Mouse (Mus musculus): ENCODE measurements around the gene Zfand6. TPM values are rescaled to one million over a fixed set of nuclear protein-coding genes. Genes with fewer than 3 reads are reported as not detected.
A peak's percentile ranks its signal among the peaks of the same experiment; 100 is the strongest.

The Zfand6 gene
- polyA plus RNA-seq, 1 experiment from 2014 or later: 198 TPM

DNA sequence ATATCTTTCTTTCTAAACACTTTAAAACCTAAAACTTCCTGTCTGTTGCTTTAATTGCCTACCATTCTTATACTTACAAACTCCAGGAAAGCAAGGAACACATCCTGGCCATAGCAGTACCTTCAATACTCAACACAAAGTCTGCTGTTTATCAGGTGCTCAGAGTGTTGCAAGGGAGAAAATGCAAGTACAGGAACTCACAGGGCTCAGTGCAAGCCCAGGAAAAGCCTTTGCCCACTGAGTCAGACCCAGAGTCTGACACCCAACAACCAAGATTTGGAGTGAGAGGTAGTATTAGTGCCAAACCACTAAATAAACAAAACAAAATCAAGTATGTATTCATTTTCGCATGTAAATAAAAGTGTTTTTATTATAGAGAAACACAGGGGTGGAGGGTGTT, 5.1 kb downstream of the Zfand6 start:
- Histone ChIP-seq H3K27me3 (no peaks in the 10 kb centered on the region), H3K9ac (no peak overlapping the region), H3K4me2 (replicated peaks) (no peak overlapping the region), H3K27ac (no peak overlapping the region), H3K4me3 (no peak overlapping the region), H3K36me3 (no peaks in the 10 kb centered on the region), H3K9me3 (no peaks in the 10 kb centered on the region), H3K4me1 (0 out of 2 replicates have a peak, but pooled peaks cover 4% of the 10 kb centered on the region)
- ATAC-seq (ENCODE audit: insufficient number of reproducible peaks, insufficient read depth, low FRiP score, low TSS enrichment): no peak
- 95% methylated on average over 1 of the region's 1 CpGs for WGBS

- Histone ChIP-seq H3K27me3 (no peaks in the 10 kb centered on the region), H3K4me3 (no peak overlapping the region), H3K4me2 (replicated peaks) (no peak overlapping the region), H3K27ac (no peak overlapping the region), H3K9ac (no peak overlapping the region), H3K36me3 (no peaks in the 10 kb centered on the region), H3K4me1 (peaks cover 6% of the 10 kb centered on the region; the same call in 1 of the 2 replicates), H3K9me3 (no peaks in the 10 kb centered on the region)
- 81% methylated on average over 1 of the region's 1 CpGs for WGBS
- no peak for ATAC-seq (ENCODE audit: insufficient number of reproducible peaks, insufficient read depth, low FRiP score, low TSS enrichment)
These were observed 8.2 kb downstream of the Zfand6 start for GRCm38 (mm10) chr7:84681558-84681957.

DNA sequence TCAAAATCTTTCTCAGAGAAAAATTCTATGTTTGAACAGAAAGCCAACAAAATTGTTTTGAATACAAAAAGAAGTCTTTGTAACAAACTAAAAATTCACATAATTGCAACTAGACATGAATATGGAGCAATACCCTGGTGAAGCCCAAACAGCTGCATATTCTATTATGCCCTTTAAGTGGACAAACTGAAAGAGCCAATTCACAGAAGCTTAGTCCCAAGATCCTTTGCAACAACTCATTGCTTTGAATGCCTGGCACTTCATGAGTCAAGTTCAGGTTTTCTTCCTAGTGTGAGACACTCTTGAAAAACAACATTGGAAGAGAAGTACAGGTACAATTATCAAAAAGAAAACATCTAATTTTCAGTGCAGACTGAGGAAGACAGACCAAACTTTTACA, 8.8 kb downstream of the Zfand6 start:
- H3K36me3 ChIP-seq: no peaks in the 10 kb centered on the region
- no peak overlapping the region for H3K27ac ChIP-seq
- H3K9me3 ChIP-seq: no peaks in the 10 kb centered on the region
- no peak for ATAC-seq (ENCODE audit: insufficient number of reproducible peaks, insufficient read depth, low FRiP score, low TSS enrichment)
- no peak overlapping the region for H3K4me3 ChIP-seq
- peaks cover 6% of the 10 kb centered on the region; the same call in 1 of the 2 replicates for H3K4me1 ChIP-seq
- no peaks in the 10 kb centered on the region for H3K27me3 ChIP-seq
- H3K9ac ChIP-seq: no peak overlapping the region
- no peak overlapping the region for H3K4me2 ChIP-seq (replicated peaks)

- Histone ChIP-seq H3K4me2 (replicated peaks) (peak overlapping the region; percentile 38), H3K9me3 (no peaks in the 10 kb centered on the region), H3K27me3 (no peaks in the 10 kb centered on the region), H3K4me1 (peaks cover 6% of the 10 kb centered on the region; the same call in 1 of the 2 replicates), H3K4me3 (0 out of 2 replicates have a peak overlapping the region, but pooled peaks have one; percentile 4), H3K9ac (0 out of 2 replicates have a peak overlapping the region, but pooled peaks have one; percentile 21), H3K36me3 (no peaks in the 10 kb centered on the region), H3K27ac (peak overlapping the region; percentile 18; the same call in 1 of the 2 replicates)
- WGBS: 50% methylated on average over 2 of the region's 2 CpGs
- ATAC-seq (ENCODE audit: insufficient number of reproducible peaks, insufficient read depth, low FRiP score, low TSS enrichment): no peak
These were observed 9.7 kb downstream of the Zfand6 start for GRCm38 (mm10) chr7:84680092-84680491.

- Histone ChIP-seq H3K9ac (no peak overlapping the region), H3K27ac (no peak overlapping the region), H3K27me3 (no peaks in the 10 kb centered on the region), H3K4me3 (peak overlapping the region; percentile 45), H3K9me3 (no peaks in the 10 kb centered on the region), H3K4me1 (peaks cover 6% of the 10 kb centered on the region; the same call in 1 of the 2 replicates), H3K4me2 (replicated peaks) (peak overlapping the region; percentile 38), H3K36me3 (no peaks in the 10 kb centered on the region)
- WGBS: under 1% methylated on average over 4 of the region's 4 CpGs
- peak; percentile 96 for ATAC-seq (ENCODE audit: insufficient number of reproducible peaks, insufficient read depth, low FRiP score, low TSS enrichment)
These were observed 10.5 kb downstream of the Zfand6 start for GRCm38 (mm10) chr7:84679264-84679663.

- no peak overlapping the region for H3K27ac ChIP-seq
- no peak overlapping the region for H3K4me3 ChIP-seq
- no peaks in the 10 kb centered on the region for H3K27me3 ChIP-seq
- H3K36me3 ChIP-seq: no peaks in the 10 kb centered on the region
- H3K4me1 ChIP-seq: peaks cover 3% of the 10 kb centered on the region; the same call in 1 of the 2 replicates
- no peak overlapping the region for H3K4me2 ChIP-seq (replicated peaks)
- 82% methylated on average over 1 of the region's 1 CpGs for WGBS
- H3K9ac ChIP-seq: no peak overlapping the region
- ATAC-seq (ENCODE audit: insufficient number of reproducible peaks, insufficient read depth, low FRiP score, low TSS enrichment): no peak
- no peaks in the 10 kb centered on the region for H3K9me3 ChIP-seq
These were observed 16.7 kb downstream of the Zfand6 start for GRCm38 (mm10) chr7:84673103-84673502.

DNA sequence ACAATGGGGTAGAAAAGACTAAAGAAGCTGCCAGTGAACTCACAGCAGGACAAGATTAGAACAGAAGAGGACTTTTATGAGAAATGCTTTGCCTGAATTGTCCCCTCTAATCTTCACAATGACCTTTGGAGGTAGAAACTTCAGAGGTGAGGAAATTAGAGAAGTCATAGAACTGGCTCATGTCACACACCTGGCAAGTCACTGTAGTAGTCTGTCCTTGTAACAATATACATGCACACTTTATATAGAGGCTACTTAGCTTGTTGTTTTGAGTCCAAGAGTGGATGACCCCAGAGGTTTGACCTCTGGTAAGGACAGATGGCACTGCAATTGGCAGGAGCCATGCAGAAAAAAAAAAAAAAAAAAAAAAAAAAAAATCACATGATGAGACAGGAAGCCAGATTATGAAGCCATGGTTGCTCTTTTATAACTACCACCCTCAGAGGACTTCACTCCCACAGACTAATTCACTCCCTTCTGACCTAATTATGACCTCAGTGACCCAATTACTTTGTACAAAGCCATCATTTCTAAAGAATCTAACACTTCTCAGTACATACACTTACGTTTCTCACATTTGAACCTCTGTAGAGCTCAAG, 20.1 kb downstream of the Zfand6 start:
- no peak overlapping the region for H3K4me2 ChIP-seq (replicated peaks)
- H3K4me1 ChIP-seq: 0 out of 2 replicates have a peak, but pooled peaks cover 2% of the 10 kb centered on the region
- no peaks in the 10 kb centered on the region for H3K9me3 ChIP-seq
- no peak overlapping the region for H3K27ac ChIP-seq
- H3K36me3 ChIP-seq: no peaks in the 10 kb centered on the region
- no peak overlapping the region for H3K4me3 ChIP-seq
- ATAC-seq (ENCODE audit: insufficient number of reproducible peaks, insufficient read depth, low FRiP score, low TSS enrichment): no peak
- no peak overlapping the region for H3K9ac ChIP-seq
- WGBS: 71% methylated on average over 1 of the region's 1 CpGs
- no peaks in the 10 kb centered on the region for H3K27me3 ChIP-seq

GRCm38 (mm10) chr7:84667946-84668345, 21.8 kb downstream of the Zfand6 start:
- Histone ChIP-seq H3K36me3 (no peaks in the 10 kb centered on the region), H3K9ac (no peak overlapping the region), H3K4me1 (0 out of 2 replicates have a peak, but pooled peaks cover 2% of the 10 kb centered on the region), H3K4me2 (replicated peaks) (no peak overlapping the region), H3K4me3 (no peak overlapping the region), H3K27me3 (no peaks in the 10 kb centered on the region), H3K9me3 (no peaks in the 10 kb centered on the region), H3K27ac (no peak overlapping the region)
- ATAC-seq (ENCODE audit: insufficient number of reproducible peaks, insufficient read depth, low FRiP score, low TSS enrichment): no peak
- 80% methylated on average over 5 of the region's 5 CpGs for WGBS

- 81% methylated on average over 2 of the region's 2 CpGs for WGBS
- ATAC-seq (ENCODE audit: insufficient number of reproducible peaks, insufficient read depth, low FRiP score, low TSS enrichment): no peak
- no peak overlapping the region for H3K27ac ChIP-seq
These were observed 37.0 kb downstream of the Zfand6 start for GRCm38 (mm10) chr7:84652740-84653139.

DNA sequence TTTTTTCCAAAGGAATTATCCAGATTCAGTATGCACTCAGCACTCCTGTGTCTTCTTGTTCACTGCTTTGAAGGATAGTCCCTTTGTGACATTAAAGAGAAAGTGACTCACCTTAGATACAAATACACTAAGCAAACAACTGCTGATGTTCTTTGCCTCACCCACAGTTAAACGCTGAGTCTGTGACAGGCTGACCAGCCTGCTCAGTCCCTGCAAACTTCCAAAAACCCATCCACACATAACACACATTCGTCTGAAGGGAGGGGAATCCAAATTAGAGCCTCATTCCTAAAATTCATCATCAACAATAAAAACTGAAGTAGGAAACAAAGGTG, 37.8 kb downstream of the Zfand6 start:
- Histone ChIP-seq H3K4me2 (replicated peaks) (no peak overlapping the region), H3K4me1 (no peaks in the 10 kb centered on the region), H3K27ac (no peak overlapping the region), H3K36me3 (no peaks in the 10 kb centered on the region), H3K4me3 (no peak overlapping the region), H3K9ac (no peak overlapping the region), H3K27me3 (no peaks in the 10 kb centered on the region), H3K9me3 (no peaks in the 10 kb centered on the region)
- no peak for ATAC-seq (ENCODE audit: insufficient number of reproducible peaks, insufficient read depth, low FRiP score, low TSS enrichment)
- WGBS: 62% methylated on average over 2 of the region's 2 CpGs

More at GRCm38 (mm10) chr7:84652740-84653139, 37.0 kb downstream of the Zfand6 start:
- no peaks in the 10 kb centered on the region for H3K4me1 ChIP-seq
- no peaks in the 10 kb centered on the region for H3K27me3 ChIP-seq
- no peak overlapping the region for H3K9ac ChIP-seq
- H3K4me3 ChIP-seq: no peak overlapping the region
- H3K9me3 ChIP-seq: no peaks in the 10 kb centered on the region
- H3K4me2 ChIP-seq (replicated peaks): no peak overlapping the region
- no peaks in the 10 kb centered on the region for H3K36me3 ChIP-seq

GRCm38 (mm10) chr7:84651303-84651986, 38.3 kb downstream of the Zfand6 start:
- Histone ChIP-seq H3K9ac (no peak overlapping the region), H3K4me2 (replicated peaks) (no peak overlapping the region), H3K27me3 (no peaks in the 10 kb centered on the region), H3K9me3 (no peaks in the 10 kb centered on the region), H3K4me1 (no peaks in the 10 kb centered on the region), H3K27ac (no peak overlapping the region), H3K4me3 (no peak overlapping the region), H3K36me3 (no peaks in the 10 kb centered on the region)
- WGBS: 92% methylated on average over 4 of the region's 4 CpGs
- no peak for ATAC-seq (ENCODE audit: insufficient number of reproducible peaks, insufficient read depth, low FRiP score, low TSS enrichment)

DNA sequence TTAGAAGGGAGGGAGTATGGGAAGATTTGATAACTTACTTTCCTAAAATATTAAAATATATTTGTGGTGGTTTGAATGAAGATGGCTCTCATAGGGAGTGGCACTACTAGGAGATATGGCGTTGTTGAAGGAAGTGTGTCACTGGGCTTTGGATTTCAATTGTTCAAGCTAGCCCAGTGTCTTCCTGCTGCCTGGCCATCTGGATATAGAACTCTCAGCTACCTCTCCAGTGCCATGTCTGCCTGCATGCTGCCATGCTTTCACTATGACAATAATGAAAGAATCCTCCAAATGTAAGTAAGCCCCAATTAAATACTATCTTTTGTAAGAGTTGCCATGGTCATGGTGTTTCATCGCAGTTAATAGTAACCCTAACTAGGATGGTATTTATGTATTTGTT, 40.7 kb downstream of the Zfand6 start:
- Histone ChIP-seq H3K27me3 (no peaks in the 10 kb centered on the region), H3K4me2 (replicated peaks) (no peak overlapping the region), H3K4me3 (no peak overlapping the region), H3K36me3 (no peaks in the 10 kb centered on the region), H3K9ac (no peak overlapping the region), H3K4me1 (no peaks in the 10 kb centered on the region), H3K27ac (no peak overlapping the region), H3K9me3 (no peaks in the 10 kb centered on the region)
- ATAC-seq (ENCODE audit: insufficient number of reproducible peaks, insufficient read depth, low FRiP score, low TSS enrichment): no peak
- 99% methylated on average over 2 of the region's 2 CpGs for WGBS

Measured in embryonic facial prominence, embryonic 12.5 days (tissue).